Mouse (Mus musculus): ENCODE measurements around the gene Aldh9a1.
A peak's percentile ranks its signal among the peaks of the same experiment; 100 is the strongest.

The Aldh9a1 gene

DNA sequence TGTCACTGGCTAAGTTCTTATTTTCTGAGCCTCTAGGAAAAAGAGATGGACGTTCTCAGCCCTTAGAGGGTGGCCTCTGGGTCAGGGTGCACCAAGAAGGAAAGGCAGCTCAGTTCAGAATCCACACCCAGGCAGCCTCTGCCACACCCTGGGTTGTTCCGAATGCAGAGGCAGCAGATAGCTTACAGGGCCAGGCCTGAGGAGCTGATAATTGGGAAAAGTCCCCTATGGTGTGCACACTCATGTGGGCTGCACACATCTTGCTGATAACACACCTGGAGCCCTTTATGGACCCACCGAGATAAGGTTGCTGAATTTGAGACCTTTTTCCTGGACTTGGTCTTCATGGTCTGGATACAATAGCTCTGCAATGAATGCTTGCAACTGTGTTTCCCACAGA lies 34.4 kb downstream of the Aldh9a1 start:
- no peak for DNase-seq (ENCODE audit: low spot score in 2 of 2)

- no peak for DNase-seq (ENCODE audit: low spot score in 2 of 2)
These were observed 35.4 kb downstream of the Aldh9a1 start for GRCm38 (mm10) chr1:167385211-167385610.

DNA sequence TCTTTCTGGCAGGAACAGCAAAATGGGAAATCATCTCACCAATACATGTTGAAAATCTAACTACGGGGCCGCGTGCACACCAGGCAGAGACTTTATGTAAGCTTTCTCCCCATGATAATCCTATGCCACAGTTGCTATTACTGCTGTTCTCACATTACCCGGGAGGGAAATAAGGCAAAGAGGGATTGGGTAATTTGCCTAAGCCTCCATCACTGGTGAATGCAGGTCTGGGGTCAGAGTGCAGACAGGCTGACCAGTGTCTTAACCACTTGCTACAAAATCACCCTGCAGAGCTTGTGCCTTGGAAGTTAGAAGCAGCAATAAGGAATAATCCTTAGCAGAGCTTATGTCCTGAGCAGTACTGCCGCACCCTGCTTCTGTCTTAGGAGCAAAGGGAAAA lies 35.8 kb downstream of the Aldh9a1 start:
- DNase-seq (ENCODE audit: low spot score in 2 of 2): no peak

- no peak for DNase-seq (ENCODE audit: low spot score in 2 of 2)
These were observed 36.7 kb downstream of the Aldh9a1 start for GRCm38 (mm10) chr1:167386466-167386865.

DNA sequence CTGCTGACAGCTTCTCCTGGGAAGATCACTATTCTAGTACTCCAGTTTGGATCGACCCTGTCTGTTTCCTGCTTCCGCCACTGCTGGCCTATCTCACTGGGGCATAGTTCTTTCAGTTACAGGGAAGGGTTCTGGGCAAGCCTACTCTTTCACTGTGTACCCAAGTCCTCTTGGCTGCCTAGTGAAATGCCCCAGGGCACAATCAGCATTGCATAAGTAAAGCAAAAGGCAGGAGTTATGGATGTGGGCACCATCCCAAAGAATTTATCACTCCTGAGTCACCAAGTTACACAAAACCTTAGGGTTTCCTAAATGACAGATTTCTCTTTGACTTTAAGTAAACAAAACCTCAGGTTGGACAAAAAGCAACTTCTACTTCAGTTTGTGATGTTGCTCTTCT lies 37.5 kb downstream of the Aldh9a1 start:
- no peak for DNase-seq (ENCODE audit: low spot score in 2 of 2)

GRCm38 (mm10) chr1:167387796-167388195 lies 38.0 kb downstream of the Aldh9a1 start:
- DNase-seq (ENCODE audit: low spot score in 2 of 2): no peak

GRCm38 (mm10) chr1:167388571-167388970 lies 38.8 kb downstream of the Aldh9a1 start:
- no peak for DNase-seq (ENCODE audit: low spot score in 2 of 2)

- DNase-seq (ENCODE audit: low spot score in 2 of 2): no peak
These were observed 39.8 kb downstream of the Aldh9a1 start for GRCm38 (mm10) chr1:167389584-167389983.

DNA sequence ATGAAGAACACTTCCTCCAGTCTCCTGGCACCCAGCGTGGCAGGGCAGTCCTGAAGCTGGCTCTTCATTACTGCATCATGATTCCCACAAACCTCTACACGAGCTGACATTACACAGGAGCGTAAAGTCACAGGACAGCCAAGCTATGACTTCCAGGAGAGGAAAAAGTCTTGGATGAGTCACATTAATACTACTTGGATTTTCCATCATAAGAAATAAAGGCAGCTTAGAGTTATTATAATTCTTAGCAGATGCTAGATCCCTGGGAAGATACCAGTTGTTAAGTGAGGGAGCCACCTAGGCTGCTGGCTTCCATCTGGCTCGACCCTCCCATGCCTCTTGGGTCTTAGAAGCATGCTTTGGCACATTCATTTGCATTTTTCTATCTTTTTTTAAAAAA lies 40.6 kb downstream of the Aldh9a1 start:
- DNase-seq (ENCODE audit: low spot score in 2 of 2): no peak

DNA sequence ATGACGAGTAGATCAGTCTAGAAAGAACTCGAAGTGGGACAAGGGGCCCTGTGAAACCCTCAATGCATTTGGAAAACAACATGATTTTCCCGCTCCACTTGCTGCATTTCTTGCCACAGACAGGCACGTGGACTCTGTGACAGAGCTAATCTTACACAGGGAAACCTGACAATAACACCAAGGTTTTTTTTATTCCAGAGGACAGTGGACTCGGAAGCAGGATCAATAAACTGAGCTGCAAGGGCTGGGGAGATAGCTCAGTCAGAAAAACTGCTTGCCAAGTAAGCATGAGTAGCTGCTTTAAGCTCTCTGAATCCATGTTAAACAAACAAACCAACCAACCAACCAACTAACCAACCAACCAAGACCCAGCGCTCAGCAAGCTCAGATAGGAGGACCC lies 41.5 kb downstream of the Aldh9a1 start:
- DNase-seq (ENCODE audit: low spot score in 2 of 2): no peak

DNA sequence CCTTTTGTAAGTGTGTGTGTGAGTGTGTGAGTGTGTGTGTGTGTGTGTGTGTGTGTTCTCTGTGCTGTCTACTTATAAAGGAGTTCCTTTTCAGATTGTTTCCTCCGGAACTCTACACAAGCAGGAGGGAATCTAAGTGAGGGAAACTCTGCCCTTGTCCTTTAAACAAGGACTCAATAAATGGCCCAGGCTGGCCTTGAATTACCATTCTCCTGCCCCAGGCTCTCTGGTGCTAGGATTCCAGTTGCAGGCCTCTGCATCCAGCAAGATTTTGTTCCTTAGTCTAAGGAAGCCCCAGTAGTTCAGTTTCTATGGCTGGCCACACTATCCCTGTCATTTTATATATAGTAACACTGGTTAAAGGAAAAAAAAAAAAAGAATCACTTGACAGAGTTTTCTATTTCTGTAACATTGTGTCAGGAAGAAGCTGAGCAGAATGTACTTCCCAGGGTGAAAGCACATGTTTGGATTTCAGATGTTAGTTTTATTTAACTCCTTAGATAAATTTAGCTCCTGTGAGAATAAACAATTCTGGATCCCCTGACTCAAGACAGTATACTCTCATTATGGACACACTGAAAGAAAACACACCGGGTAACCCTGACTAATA lies 42.3 kb downstream of the Aldh9a1 start:
- peak in 1 of 2 experiments; percentile 16 for DNase-seq (ENCODE audit: low spot score in 2 of 2)

- DNase-seq (ENCODE audit: low spot score in 2 of 2): peak; percentile 32 to 49
These were observed 42.9 kb downstream of the Aldh9a1 start for GRCm38 (mm10) chr1:167392687-167393086.

GRCm38 (mm10) chr1:167393281-167393680 lies 43.5 kb downstream of the Aldh9a1 start:
- peak; percentile 21 to 26 for DNase-seq (ENCODE audit: low spot score in 2 of 2)

- peak; percentile 97 to 98 for DNase-seq (ENCODE audit: low spot score in 2 of 2)
These were observed 44.1 kb downstream of the Aldh9a1 start, which contains the start of gene Mgst3 for GRCm38 (mm10) chr1:167393683-167394492. Gene Mgst3 (minus strand): TSS chr1:167393841.

DNA sequence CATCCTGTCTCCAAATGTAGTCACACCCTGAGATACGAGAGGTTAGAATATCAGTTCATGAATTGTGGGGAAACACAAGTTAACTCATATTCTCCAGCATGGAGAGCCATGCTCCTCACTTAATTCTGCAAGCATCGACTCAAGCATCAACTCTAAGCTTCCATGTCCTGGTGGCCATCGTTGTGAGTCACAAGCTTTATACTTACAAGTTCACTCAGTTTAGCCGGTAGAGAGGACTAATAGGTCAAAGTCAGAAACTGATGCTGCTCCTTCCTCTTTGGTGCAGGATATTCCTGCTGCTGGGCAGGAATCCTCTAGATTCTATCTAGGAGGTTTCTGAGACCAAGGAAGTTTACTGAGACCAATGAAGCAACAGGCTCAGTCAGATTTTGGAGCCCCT lies 55.4 kb downstream of the Aldh9a1 start:
- DNase-seq (ENCODE audit: low spot score in 2 of 2): no peak

DNA sequence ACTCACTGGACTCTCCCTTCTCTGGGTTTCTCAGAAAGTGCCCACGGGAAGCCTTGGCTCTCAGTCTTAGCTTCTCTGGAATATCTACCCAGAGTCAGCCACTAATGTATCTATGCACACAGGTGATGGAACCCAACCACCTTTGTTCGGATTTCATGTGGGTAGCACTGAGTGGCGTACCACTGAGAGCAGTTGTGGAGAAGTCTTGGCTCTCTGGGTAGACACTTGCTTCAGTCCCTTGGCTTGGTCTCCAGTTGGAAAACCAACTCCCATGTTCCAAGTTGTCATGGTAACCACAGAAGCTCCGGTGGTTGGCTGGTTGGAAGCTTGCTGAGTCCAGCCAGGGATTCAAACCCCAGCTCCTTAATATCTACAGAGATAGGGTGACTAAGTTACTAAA lies 59.8 kb downstream of the Aldh9a1 start:
- DNase-seq (ENCODE audit: low spot score in 2 of 2): no peak

DNA sequence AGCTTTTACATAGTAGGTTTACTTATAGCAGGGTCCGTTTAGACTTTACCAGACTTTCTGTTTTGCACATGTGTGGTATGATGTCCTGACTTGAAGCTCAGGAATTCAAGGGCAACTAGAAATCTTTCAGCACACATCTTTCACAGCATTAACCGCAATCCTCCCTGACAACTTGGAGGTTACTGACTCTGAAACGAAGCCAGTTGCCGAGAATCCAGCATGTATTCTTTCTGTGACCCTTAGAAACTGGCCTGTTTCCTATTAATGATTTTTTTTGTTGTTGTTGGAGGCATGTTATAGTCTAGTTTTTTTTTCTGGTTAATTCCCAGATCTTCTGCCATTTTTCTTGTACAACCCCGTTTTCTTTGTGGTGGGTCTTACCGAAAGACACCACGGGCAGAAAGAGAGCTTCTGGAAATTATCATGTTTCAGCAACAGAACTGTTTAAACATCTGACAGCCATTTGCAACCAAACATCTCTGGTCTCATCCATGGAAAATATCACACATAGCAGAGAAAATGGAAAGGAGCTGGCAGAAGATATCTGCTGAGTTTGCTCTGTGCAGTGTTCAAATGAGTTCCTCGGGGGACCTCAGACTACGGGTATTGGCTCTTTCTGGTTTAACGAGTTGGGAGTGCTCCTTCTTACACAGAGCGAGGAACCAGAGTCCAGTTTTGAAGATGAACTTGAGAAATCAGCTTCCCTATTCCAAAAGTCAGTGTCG lies 62.4 kb downstream of the Aldh9a1 start:
- no peak for DNase-seq (ENCODE audit: low spot score in 2 of 2)

GRCm38 (mm10) chr1:167414846-167415245 lies 65.1 kb downstream of the Aldh9a1 start:
- DNase-seq (ENCODE audit: low spot score in 2 of 2): peak; percentile 83 to 88
